Mouse (Mus musculus) kidney, adult 2 months (tissue): ENCODE measurements at regions not wholly inside any gene's neighbourhood (a gene's known extent, or its start where the extent isn't known, plus 50 kb on each side); places are given as distances from the start of the nearest gene placed in this dataset.

Source experiments
- DNase-seq: peaks from one replicate; pipeline ENCODE4 v3.0.0; 2021
- H3K27ac ChIP-seq: fragments of 200-500 bp; 2 replicates; pipeline ENCODE4 v1.5.1; 2012; ENCODE audit warnings: low read depth, low read length, control low read depth, inconsistent platforms; ENCODE audit not compliant: insufficient read depth
- H3K27me3 ChIP-seq: fragments of 200-500 bp; replicated peaks from 2 replicates; pipeline ENCODE4 v1.6.1; 2012; ENCODE audit warnings: mild to moderate bottlenecking, moderate library complexity, low read length, inconsistent platforms; ENCODE audit not compliant: control insufficient read depth, insufficient read depth
- H3K36me3 ChIP-seq: fragments of 200-500 bp; 2 replicates; pipeline ENCODE4 v1.6.1; 2012; ENCODE audit warnings: mild to moderate bottlenecking, moderate library complexity, low read length, inconsistent platforms; ENCODE audit not compliant: control insufficient read depth, insufficient read depth
- H3K4me1 ChIP-seq: fragments of 200-500 bp; 2 replicates; pipeline ENCODE4 v1.6.1; 2011; ENCODE audit warnings: low read length; ENCODE audit not compliant: control insufficient read depth, insufficient read depth
- H3K4me3 ChIP-seq: fragments of 200-500 bp; 2 replicates; pipeline ENCODE4 v1.5.1; 2011; ENCODE audit warnings: mild to moderate bottlenecking, low read depth, low read length, control low read depth; ENCODE audit not compliant: insufficient read depth
- CTCF ChIP-seq: fragments of 200-500 bp; conservative IDR thresholded peaks from 2 replicates; pipeline ENCODE4 v1.5.1; 2011; ENCODE audit warnings: low read depth, mild to moderate bottlenecking, control low read depth, low read length, moderate library complexity, mixed read lengths; ENCODE audit not compliant: insufficient read depth, insufficient read length
- POLR2A ChIP-seq: fragments of 200-500 bp; IDR thresholded peaks from one replicate; pipeline ENCODE4 v1.6.1; 2011; ENCODE audit warnings: low read depth, low read length, control low read depth
- WGBS: fragments of 180-500 bp; shearing (Covaris S2); methylation state at CpG from one replicate; pipeline ENCODE4 v1.1.7; 2018; 5-methylcytosine and 5-hydroxymethylcytosine counted together

DNA sequence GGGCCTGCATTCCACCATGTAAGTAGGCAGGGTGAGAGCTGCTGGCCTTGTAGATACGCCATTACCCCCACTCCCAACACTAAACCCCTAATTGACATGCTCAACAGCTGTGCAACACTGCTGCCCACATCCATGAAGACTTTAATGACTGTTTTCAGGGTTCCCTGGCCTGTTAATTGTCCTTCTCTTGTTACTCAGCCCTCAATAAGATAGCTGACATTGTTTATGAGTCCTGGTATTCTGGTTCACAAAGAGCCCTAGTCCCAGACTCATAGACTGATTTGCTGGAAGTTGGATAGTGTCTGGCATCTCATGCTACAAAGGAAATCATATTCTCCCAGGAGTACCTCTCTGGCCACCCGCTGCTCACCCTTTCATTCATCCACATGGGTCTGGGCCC, 186.1 kb upstream of the A1bg start:
- DNase-seq, result no peak
- Histone ChIP-seq H3K27ac (no peak overlapping the region), H3K27me3 (no peaks in the 10 kb centered on the region), H3K36me3 (no peaks in the 10 kb centered on the region), H3K4me1 (no peaks in the 10 kb centered on the region), H3K4me3 (no peak overlapping the region)
- WGBS, result 75% methylated on average over 2 of the region's 2 CpGs
- TF ChIP-seq POLR2A (no peak), CTCF (no peak)

DNA sequence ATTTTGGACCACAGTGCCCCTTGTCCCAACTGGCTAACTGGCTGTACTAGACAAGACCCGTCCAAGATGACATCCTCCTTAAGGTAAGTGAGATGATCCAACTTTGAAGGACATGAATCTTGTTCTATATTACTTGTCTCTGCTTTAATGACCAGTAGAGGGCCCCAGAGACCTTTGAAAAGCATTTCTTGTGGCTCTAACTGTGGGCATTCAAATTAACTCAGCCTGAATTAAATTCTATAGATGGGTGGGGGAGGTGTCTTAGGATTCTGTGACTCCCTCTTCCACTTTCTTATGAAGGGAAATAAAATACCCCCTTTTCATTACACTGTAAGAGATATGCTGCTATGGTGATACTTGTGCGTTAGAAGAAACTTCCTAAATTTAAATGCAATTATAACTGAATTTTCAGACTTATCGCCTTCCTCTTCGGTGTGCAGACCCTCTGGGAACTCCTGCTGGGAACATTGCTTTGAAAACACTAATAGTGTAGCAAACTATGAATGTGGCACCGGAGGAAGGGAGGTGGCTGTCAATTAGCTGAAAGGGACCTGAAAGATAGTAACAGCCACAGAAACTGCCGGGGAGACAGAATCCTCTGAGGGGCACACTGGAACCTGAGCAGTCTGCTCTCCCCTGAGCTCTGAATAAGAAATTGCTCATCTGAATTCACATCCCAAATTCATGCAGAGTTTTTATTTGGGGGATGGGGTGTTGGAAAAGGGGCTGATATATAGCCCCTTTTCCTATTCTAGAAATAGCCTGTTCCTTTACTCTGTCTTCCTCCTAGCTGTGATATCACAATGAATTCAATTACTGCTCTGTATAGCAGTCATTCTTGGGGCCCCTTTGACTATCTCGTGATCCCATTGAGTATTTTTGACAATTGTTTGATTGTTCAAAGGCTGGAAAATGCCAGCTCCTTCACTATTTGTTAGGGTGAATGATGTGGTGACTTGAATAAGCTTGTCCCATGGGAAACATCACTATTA, 179.9 kb upstream of the A1bg start:
- no peak for TF ChIP-seq CTCF
- no peak for TF ChIP-seq POLR2A
- no peaks in the 10 kb centered on the region for H3K27me3 ChIP-seq
- peak; percentile 56 for DNase-seq
- no peak overlapping the region for H3K27ac ChIP-seq
- no peaks in the 10 kb centered on the region for H3K4me1 ChIP-seq
- no peaks in the 10 kb centered on the region for H3K36me3 ChIP-seq
- 46% methylated on average over 7 of the region's 7 CpGs for WGBS
- no peak overlapping the region for H3K4me3 ChIP-seq

DNA sequence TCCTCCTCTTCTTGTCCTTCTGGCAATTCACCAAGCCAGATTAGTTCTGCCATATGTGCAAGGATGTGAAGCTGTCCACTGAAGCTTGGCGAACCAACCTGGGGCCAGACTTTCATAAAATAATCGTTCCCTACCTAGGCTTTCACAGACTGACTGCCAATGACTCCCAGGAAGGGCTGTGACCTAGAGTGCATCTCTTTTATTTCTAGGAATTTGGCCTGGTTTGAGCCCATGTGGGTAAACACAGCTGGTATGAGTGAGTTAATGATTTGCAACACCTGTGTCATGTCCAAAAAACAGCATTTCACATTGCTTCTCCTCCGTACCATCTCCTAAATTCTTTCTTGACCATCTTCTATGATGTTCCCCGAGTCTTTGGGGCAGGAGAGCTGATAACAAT, 178.0 kb upstream of the A1bg start:
- Histone ChIP-seq H3K36me3 (no peaks in the 10 kb centered on the region), H3K27me3 (no peaks in the 10 kb centered on the region), H3K4me3 (no peak overlapping the region), H3K4me1 (no peaks in the 10 kb centered on the region), H3K27ac (no peak overlapping the region)
- DNase-seq, result peak; percentile 77
- WGBS, result 33% methylated on average over 4 of the region's 4 CpGs
- TF ChIP-seq POLR2A (no peak), CTCF (no peak)

DNA sequence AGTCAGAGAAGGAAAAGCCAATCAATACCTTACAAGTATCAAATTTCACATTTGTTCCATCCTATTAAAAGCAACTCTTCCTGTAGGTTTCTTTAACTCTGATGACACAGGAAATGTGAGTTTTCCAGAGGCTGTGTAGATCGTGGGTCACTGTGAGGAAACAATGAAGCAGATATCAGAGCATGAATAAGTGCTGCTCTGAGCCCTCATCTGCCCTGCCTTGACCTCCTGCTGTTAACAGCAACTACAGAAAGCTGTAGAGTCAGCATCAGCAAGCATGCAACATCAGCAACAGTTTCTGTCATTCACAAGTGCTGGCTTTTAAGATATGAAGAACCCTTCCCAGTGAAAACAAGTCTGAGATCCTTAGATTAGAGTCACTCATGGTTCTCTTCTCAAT, 176.2 kb upstream of the A1bg start:
- no peak overlapping the region for H3K27ac ChIP-seq
- H3K36me3 ChIP-seq, result no peaks in the 10 kb centered on the region
- WGBS, result 19% methylated on average over 1 of the region's 1 CpGs
- H3K27me3 ChIP-seq, result no peaks in the 10 kb centered on the region
- no peak for DNase-seq
- H3K4me1 ChIP-seq, result no peaks in the 10 kb centered on the region
- TF ChIP-seq CTCF (no peak), POLR2A (no peak)
- H3K4me3 ChIP-seq, result no peak overlapping the region

DNA sequence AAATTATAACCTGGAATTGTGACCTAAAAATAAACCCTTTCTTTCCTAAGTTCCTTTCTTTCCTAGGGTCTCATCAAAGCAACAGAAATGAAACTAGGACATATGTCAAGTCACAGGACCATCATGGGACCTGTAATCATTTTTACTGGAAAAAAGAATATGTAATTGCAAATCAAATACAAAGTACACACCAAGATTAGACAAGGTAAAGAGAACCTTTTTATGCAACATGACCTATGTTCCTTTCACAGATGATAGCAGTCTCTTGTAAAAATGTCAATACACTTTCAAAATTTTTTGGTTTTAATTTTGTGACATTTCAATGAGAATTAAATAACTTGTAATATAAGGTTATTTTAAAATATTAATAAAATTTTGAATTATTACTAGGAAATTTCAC, 175.7 kb upstream of the A1bg start:
- H3K27ac ChIP-seq, result no peak overlapping the region
- TF ChIP-seq POLR2A (no peak), CTCF (no peak)
- H3K36me3 ChIP-seq, result no peaks in the 10 kb centered on the region
- no peak overlapping the region for H3K4me3 ChIP-seq
- H3K27me3 ChIP-seq, result no peaks in the 10 kb centered on the region
- no peak for DNase-seq
- H3K4me1 ChIP-seq, result no peaks in the 10 kb centered on the region

DNA sequence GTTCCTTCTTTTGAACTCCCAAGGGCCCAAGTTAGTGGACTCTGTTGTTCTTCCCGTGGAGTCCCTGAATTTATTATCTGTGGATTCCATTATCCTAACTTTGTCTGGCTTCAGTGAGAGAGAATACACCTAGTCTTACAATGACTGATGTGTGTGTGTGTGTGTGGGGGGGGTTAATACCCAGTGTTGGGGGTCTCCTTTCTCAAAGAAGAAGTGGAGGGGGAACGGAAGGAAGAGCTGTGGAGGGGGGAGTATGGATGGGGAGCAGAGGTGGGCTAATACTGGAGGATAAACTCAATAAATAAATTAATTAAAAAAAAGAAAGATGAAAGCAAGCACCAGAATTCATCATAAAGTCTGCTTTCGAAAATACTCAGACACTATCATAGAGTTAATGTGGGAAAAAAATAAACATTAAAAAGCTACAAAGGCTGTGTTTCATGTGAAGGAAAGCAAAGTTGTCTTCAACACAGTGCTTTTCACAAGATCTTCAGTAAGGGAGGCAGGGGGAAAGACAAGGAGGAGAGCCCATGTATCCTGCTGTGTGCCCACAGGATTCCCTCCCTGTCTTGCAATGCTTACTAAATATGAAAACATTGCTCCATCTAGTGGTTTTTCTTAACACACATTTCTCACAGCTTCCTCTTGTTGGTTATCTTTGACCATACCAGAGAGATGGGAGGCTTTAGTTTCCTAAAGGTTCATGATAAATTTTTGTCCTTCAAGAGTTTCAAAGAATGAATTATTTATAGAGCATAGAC, 173.4 kb upstream of the A1bg start:
- no peaks in the 10 kb centered on the region for H3K27me3 ChIP-seq
- TF ChIP-seq POLR2A (no peak), CTCF (peak; percentile 49)
- H3K27ac ChIP-seq, result no peak overlapping the region
- peak; percentile 55 for DNase-seq
- WGBS, result 82% methylated on average over 3 of the region's 3 CpGs
- no peaks in the 10 kb centered on the region for H3K36me3 ChIP-seq
- no peaks in the 10 kb centered on the region for H3K4me1 ChIP-seq
- H3K4me3 ChIP-seq, result no peak overlapping the region
